Mouse (Mus musculus): ENCODE data around the gene Amph.
"Not testable (repeated sequence)": the region's sequence is repeated elsewhere in the genome, so short reads cannot be mapped to it uniquely, and the experiment has no call there.

The Amph gene

DNA sequence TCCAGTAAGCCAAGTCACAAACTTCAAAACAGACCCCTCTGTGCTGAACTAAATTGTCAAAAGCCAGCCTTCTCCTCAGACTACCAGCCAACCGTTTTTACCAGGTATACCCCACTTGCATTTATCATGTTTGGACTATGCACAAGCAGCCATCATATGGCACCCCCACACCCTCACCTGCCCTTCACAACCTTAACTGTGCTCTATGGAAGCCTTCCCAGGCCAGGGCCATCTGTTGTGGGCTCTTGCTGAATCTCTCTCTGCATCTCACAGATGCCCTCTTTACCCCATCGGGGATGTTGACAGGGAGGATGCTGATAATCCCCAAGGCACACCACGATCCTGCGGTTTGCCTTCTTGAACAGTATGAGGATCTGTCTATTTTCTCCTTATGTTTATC lies 77.9 kb downstream of the Amph start:
- CTCF ChIA-PET = no interaction called here

GRCm38 (mm10) chr13:19026923-19027322 lies 78.9 kb downstream of the Amph start:
- CTCF ChIA-PET = no interaction called here

DNA sequence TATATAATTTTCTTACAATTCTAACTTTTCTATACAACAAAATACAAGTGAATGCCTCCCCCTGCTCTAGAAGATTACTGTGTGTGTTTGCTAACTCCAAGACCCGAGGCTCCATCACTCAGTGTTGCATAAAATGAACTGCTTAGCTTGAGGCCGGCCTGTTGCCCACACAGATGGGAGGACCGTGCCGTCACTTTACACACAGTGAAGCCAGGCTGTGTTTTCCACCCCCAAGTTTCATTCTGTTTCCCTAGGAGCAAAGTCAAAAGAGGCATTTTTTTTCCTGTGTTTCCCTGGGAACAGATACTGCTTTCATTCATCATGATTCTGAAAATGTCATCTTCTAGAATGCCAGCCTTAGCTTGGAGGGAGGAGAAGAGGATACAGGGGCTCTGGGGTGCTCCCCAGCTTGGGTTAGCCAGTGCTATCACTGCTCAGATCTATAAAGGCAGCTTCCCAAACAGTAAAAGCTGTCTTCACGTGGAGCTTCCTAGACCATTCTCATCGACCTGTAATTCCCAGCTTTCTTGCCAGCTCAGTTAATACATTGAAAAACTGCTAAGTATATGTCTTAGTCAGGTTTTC lies 79.9 kb downstream of the Amph start:
- CTCF ChIA-PET = no interaction called here

DNA sequence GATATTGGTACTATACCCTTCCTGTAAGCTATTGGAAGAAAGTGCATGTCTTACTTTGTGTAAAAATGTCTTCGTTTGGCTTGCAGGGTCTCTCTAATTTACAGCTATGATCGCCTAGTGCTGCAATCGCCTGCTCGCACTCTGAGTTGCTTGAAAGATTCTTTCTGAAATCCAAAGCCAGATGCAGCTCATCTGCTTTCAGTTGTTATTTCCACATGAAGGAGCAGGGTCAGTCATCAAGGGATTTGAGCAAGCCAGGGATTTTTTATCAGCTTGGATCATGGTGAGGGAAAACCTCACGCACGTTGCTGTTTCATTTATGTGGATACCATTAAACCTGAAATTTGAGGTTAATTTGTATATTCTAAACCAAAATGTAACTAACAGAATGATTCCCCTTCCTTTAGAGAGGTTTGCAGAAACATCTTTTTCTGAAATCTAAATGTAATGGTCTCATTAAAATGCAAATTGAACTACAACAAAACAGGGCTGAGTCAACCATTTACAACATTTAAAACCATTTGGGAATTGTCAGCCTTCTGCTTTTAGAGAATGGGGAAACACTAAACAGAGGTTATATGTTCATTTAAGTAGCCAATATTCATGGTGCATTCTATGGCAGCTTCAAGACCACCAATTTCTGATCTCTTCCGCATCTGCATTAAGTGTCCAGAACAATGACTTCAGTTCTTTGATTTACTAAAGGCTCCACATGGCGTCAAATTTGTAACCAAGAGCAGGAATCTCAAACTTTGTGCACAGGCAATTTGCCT lies 84.1 kb downstream of the Amph start:
- CTCF ChIA-PET = no interaction called here

GRCm38 (mm10) chr13:19052090-19052489 lies 104.1 kb downstream of the Amph start:
- CTCF ChIA-PET = no interaction called here

GRCm38 (mm10) chr13:19054504-19054903 lies 106.5 kb downstream of the Amph start:
- CTCF ChIA-PET = interaction anchor here (0.6 kb wide), 1 partner anchor 370 kb away, joined by 3 read pairs; no protein-coding TSS in a partner anchor

DNA sequence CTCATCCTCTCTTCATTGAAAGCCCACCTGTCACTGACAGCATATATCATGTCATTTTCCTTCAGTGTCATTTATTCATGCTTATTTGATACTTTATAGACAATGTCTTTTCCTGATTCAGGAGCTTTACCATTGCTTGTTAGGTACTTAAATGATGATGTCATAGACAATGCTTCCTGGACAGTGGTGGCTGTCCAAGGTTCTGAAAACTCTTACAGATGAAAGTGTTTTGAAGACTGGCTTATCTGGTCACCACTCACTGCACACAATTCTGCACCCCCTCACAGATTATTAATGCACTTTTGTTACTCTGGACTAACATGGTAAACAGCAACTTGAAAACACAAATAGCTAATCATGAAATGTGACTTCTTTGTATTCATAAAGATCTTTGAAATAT lies 124.3 kb downstream of the Amph start:
- CTCF ChIA-PET = no interaction called here

GRCm38 (mm10) chr13:19077427-19077826 lies 129.4 kb downstream of the Amph start:
- CTCF ChIA-PET = no interaction called here

- CTCF ChIA-PET = no interaction called here
Observed at GRCm38 (mm10) chr13:19081932-19082331, 133.9 kb downstream of the Amph start.

DNA sequence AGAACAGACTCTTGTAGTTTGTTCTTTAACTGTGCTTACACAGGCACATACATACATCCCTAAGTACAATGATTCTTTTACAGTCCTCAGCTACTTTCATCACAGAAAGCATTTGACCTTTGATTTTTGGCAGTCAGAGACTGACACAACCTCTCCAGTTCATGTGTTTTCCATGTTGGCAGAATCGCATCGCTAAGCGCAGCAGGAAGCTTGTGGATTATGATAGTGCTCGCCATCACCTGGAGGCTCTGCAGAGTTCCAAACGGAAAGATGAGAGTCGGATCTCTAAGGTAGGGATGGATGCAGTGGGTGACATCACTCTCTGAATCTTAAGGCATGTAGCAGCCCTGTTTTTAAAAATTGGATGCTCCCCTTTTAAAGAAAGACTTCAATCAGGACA lies 146.6 kb downstream of the Amph start:
- CTCF ChIA-PET = no interaction called here

- CTCF ChIA-PET = no interaction called here
Observed at GRCm38 (mm10) chr13:19097117-19097516, 149.1 kb downstream of the Amph start.

- CTCF ChIA-PET = no interaction called here
Observed at GRCm38 (mm10) chr13:19101889-19102402, 153.9 kb downstream of the Amph start.

DNA sequence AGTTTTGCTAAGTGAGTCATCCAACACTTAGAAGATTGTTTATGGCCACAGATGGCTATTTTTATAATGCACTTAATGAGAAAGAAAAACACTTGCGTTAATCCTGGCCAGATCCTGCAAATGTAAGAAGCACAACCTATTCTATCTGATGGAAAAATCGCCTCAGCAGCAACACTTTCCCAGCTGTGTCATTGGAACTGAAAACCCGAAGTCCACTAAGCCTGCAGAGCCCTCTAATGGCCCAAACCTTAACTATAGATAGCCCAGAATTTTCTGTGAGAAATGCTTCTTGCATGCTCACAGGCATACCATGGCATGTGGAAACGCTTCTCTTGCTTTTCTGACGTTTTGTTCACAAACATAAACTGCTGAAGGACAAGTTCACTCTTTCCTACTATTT lies 158.4 kb downstream of the Amph start:
- CTCF ChIA-PET = no interaction called here

GRCm38 (mm10) chr13:19109331-19109730 lies 161.3 kb downstream of the Amph start:
- CTCF ChIA-PET = no interaction called here

- CTCF ChIA-PET = no interaction called here
Observed at GRCm38 (mm10) chr13:19113034-19113922, 165.3 kb downstream of the Amph start.

GRCm38 (mm10) chr13:19114761-19115160 lies 166.8 kb downstream of the Amph start:
- CTCF ChIA-PET = not testable (repeated sequence)

GRCm38 (mm10) chr13:19126912-19127552 lies 179.0 kb downstream of the Amph start:
- CTCF ChIA-PET = no interaction called here

DNA sequence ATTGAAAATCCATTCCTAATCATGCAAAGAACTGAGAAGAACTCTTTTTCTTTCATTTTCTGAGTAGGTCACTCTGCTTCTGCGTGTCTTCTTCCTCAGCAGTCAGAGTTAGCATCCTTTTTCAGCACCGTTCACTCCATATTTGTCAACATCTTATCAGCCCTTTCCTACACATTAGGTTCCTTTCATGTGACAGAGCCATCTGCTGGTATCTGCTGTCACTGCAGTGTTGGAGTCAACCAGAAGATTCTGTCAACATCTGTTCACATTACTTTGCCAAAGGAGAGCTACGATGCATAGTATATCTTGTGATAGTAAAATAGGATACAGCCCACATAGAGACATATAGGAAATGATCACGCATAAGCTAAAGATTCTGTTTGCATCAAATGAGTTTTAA lies 185.8 kb downstream of the Amph start:
- CTCF ChIA-PET = no interaction called here

- CTCF ChIA-PET = no interaction called here
Observed at GRCm38 (mm10) chr13:19137212-19137611, 189.2 kb downstream of the Amph start.

GRCm38 (mm10) chr13:19137932-19138331 lies 189.9 kb downstream of the Amph start:
- CTCF ChIA-PET = no interaction called here

DNA sequence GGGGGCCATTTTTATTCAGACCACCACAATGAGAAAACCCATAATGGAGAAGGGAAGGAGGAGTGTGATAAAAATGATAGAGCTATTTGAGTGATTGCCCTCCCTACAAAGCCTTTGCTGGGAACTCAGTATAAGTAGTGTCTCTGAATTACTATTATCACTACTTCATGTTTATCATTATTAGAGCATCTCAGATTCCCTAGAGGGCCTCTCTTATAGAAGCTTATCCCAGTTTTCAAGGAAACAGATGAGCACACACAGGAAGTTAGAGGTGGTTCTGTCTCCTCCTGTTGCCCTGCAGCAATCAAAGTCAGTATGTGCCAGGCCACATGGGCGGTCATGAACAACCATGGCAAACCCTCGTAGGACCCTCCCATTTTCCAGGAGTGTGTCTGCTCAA lies 190.5 kb downstream of the Amph start:
- CTCF ChIA-PET = no interaction called here

DNA sequence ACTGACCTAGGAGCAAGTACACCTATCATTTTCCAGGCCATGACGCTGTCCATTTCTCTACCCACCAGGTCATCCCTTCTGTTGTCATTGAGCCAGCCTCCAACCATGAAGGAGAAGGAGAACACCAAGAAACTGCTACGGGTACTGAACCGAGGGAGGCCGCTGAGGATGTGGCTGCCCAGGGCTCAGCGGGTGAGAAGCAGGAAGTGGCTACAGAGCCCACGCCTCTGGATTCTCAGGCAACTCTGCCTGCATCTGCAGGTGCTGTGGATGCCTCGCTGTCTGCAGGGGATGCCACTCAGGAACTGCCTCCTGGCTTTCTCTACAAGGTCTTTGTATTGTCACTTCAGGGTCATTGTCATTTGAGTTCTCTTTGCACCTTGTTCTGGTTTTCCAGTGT lies 191.1 kb downstream of the Amph start:
- CTCF ChIA-PET = no interaction called here

All from spleen, embryonic (tissue).